Mouse (Mus musculus) CH12.LX (cell line): ENCODE measurements around the gene Gm45713.
"Not testable (repeated sequence)": the region's sequence is repeated elsewhere in the genome, so short reads cannot be mapped to it uniquely, and the experiment has no call there.

Experiments used
- EP300 ChIP-seq: IDR thresholded peaks from 2 replicates; pipeline ENCODE4 v1.6.1; 2011; ENCODE audit warnings: low read length, improper control_type of control experiment
- HCFC1 ChIP-seq: IDR thresholded peaks from 2 replicates; pipeline ENCODE4 v1.6.1; 2012; ENCODE audit warnings: low read depth, mild to moderate bottlenecking, inconsistent platforms, low read length, improper control_type of control experiment
- SIN3A ChIP-seq: IDR thresholded peaks from 2 replicates; pipeline ENCODE4 v1.6.1; 2012; ENCODE audit warnings: low read length, improper control_type of control experiment, inconsistent platforms
- TCF12 ChIP-seq: IDR thresholded peaks from 2 replicates; pipeline ENCODE4 v1.6.1; 2014; ENCODE audit warnings: low read depth, mild to moderate bottlenecking, inconsistent platforms, low read length, improper control_type of control experiment

GRCm38 (mm10) chr7:45153052-45153451 lies 17.0 kb upstream of the Gm45713 start:
- TF ChIP-seq SIN3A, TCF12, HCFC1, EP300: not testable (repeated sequence)
